Mouse (Mus musculus) cerebellum, adult 2 months (tissue): ENCODE measurements at regions not wholly inside any gene's neighbourhood (a gene's known extent, or its start where the extent isn't known, plus 50 kb on each side); places are given as distances from the start of the nearest gene placed in this dataset.

ENCODE experiments used
- DNase-seq, 2 experiments: peaks; one replicate each; pipeline ENCODE4 v3.0.0; 2021
- H3K27ac ChIP-seq: fragments of 200-500 bp; 2 replicates; pipeline ENCODE4 v1.5.1; 2012; ENCODE audit warnings: low read length, control low read depth, inconsistent platforms; ENCODE audit not compliant: insufficient read depth
- H3K27me3 ChIP-seq: fragments of 200-500 bp; 2 replicates; pipeline ENCODE4 v1.6.1; 2012; ENCODE audit warnings: inconsistent platforms, mild to moderate bottlenecking, low read length, moderate library complexity; ENCODE audit not compliant: control insufficient read depth, insufficient read depth
- H3K4me1 ChIP-seq: fragments of 200-500 bp; 2 replicates; pipeline ENCODE4 v1.6.1; 2011; ENCODE audit warnings: low read length; ENCODE audit not compliant: control insufficient read depth, insufficient read depth
- H3K4me3 ChIP-seq: fragments of 200-500 bp; replicated peaks from 2 replicates; pipeline ENCODE3; 2011; ENCODE audit warnings: mild to moderate bottlenecking, low read depth, low read length, control low read depth; ENCODE audit not compliant: insufficient read depth
- CTCF ChIP-seq: fragments of 200-500 bp; IDR thresholded peaks from 2 replicates; pipeline ENCODE4 v1.5.1; 2011; ENCODE audit warnings: low read depth, mild to moderate bottlenecking, control low read depth, low read length, moderate library complexity, borderline replicate concordance; ENCODE audit not compliant: insufficient read depth
- POLR2A ChIP-seq: fragments of 200-500 bp; IDR thresholded peaks from 2 replicates; pipeline ENCODE4 v1.6.1; 2011; ENCODE audit warnings: low read length, control low read depth, borderline replicate concordance; ENCODE audit not compliant: insufficient read depth
- WGBS: fragments of 180-500 bp; shearing (Covaris S2); methylation state at CpG from one replicate; pipeline ENCODE4 v1.1.7; 2018; 5-methylcytosine and 5-hydroxymethylcytosine counted together

- DNase-seq = no peak
- Histone ChIP-seq H3K4me3 (no peak overlapping the region), H3K27ac (no peak overlapping the region), H3K27me3 (no peaks in the 10 kb centered on the region), H3K4me1 (no peaks in the 10 kb centered on the region)
- TF ChIP-seq CTCF = no peak
- no peak for TF ChIP-seq POLR2A
- WGBS = 90% methylated on average over 2 of the region's 2 CpGs
Measured at GRCm38 (mm10) chr1:129219098-129219497, 54.0 kb upstream of the Thsd7b start.

GRCm38 (mm10) chr1:129208806-129209205, 64.3 kb upstream of the Thsd7b start:
- TF ChIP-seq CTCF (no peak), POLR2A (no peak)
- 68% methylated on average over 1 of the region's 1 CpGs for WGBS
- Histone ChIP-seq H3K4me1 (no peaks in the 10 kb centered on the region), H3K27ac (no peak overlapping the region), H3K4me3 (no peak overlapping the region), H3K27me3 (no peaks in the 10 kb centered on the region)
- DNase-seq = no peak

DNA sequence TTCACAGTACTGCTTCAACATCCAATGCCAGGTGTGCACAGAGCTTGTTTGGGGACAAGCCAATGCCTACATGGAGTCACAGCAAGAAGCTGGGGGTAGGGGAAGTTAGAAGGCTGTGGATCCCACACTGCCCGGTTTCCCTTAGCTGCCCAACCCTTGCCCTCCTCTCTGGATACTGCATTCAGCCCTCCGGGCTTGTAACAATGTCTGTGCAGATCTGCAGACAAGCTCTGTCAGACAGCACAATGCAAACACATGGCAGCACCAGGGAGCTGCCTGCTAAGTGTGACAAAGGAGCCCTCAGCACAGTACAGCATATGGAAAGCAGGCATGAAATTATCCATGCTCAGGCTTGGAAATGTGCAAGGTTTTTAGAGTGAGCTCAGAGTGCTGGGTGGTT, 64.7 kb upstream of the Thsd7b start:
- Histone ChIP-seq H3K27ac (no peak overlapping the region), H3K4me3 (no peak overlapping the region), H3K4me1 (no peaks in the 10 kb centered on the region), H3K27me3 (no peaks in the 10 kb centered on the region)
- 10% methylated on average over 2 of the region's 2 CpGs for WGBS
- TF ChIP-seq POLR2A (no peak), CTCF (no peak)
- no peak for DNase-seq

DNA sequence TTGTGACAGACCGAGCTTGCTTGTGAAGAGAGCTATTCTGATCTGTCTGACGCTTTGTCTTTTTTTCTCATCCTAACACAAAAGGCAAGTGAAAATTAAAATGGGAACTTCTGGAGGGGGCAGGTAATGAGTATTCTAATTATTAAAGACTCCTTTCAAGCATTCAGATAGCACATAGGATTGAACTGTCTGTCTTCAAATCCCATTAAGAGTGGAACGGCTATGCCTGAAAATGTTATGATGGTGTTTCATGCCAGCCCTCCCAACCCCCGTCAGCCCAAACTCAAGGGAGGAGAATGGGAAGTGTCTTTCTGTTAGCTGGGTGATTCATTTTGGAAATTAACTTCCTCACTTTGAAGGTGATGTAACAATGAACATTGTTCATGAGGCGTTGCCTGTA, 65.4 kb upstream of the Thsd7b start:
- no peaks in the 10 kb centered on the region for H3K27me3 ChIP-seq
- no peak overlapping the region for H3K27ac ChIP-seq
- no peak overlapping the region for H3K4me3 ChIP-seq
- no peaks in the 10 kb centered on the region for H3K4me1 ChIP-seq
- TF ChIP-seq POLR2A (no peak), CTCF (no peak)
- 50% methylated on average over 5 of the region's 5 CpGs for WGBS
- DNase-seq = no peak

GRCm38 (mm10) chr1:129180174-129180759, 92.8 kb upstream of the Thsd7b start:
- WGBS = 74% methylated on average over 3 of the region's 3 CpGs
- Histone ChIP-seq H3K27me3 (no peaks in the 10 kb centered on the region), H3K4me1 (no peaks in the 10 kb centered on the region), H3K4me3 (no peak overlapping the region), H3K27ac (no peak overlapping the region)
- DNase-seq = no peak
- TF ChIP-seq CTCF (no peak), POLR2A (no peak)

- DNase-seq = no peak
- Histone ChIP-seq H3K4me1 (no peaks in the 10 kb centered on the region), H3K4me3 (no peak overlapping the region), H3K27ac (no peak overlapping the region), H3K27me3 (no peaks in the 10 kb centered on the region)
- whole genome bisulfite sequencing = 63% methylated on average over 8 of the region's 8 CpGs
- TF ChIP-seq POLR2A = no peak
- no peak for TF ChIP-seq CTCF
Measured at GRCm38 (mm10) chr1:129169936-129170335, 103.2 kb upstream of the Thsd7b start.

GRCm38 (mm10) chr1:129150643-129151042, 122.5 kb upstream of the Thsd7b start:
- Histone ChIP-seq H3K27me3 (no peaks in the 10 kb centered on the region), H3K27ac (no peak overlapping the region), H3K4me3 (no peak overlapping the region), H3K4me1 (no peaks in the 10 kb centered on the region)
- DNase-seq = no peak
- TF ChIP-seq POLR2A (no peak), CTCF (no peak)
- 32% methylated on average over 1 of the region's 1 CpGs for WGBS

DNA sequence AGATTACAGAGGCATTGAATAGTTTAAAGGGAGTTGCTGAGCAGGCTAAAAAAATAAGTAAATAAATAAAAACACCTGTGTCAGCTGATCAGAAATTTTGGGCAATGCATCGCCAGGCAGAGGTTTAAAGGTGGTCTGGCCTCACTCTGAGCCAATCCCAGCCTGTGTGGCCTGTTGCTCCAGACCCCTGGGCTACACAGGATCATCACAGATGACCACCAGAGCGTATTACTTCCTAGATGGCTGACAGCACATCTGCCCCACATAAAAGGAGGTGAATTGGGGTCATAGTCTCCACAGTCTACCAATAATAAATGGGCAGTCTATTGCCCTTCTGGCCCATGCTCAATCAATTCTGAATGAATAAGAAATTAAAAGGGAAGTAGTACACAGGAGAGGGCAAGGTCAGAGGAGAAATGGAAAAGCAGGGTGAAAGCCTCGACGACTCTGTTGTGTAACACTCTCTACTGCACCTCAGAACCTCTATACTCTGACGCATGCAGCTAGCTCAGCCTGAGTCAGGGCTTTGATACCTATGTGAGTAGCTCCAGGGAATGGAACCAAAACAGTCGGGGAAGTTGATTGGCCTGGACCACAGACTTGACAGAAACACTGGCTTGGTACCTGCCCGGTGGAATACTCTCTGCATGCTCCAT, 124.2 kb upstream of the Thsd7b start:
- no peak overlapping the region for H3K4me3 ChIP-seq
- H3K27ac ChIP-seq = no peak overlapping the region
- no peaks in the 10 kb centered on the region for H3K4me1 ChIP-seq
- 70% methylated on average over 7 of the region's 7 CpGs for WGBS
- no peak for TF ChIP-seq CTCF
- no peak for TF ChIP-seq POLR2A
- no peak for DNase-seq
- no peaks in the 10 kb centered on the region for H3K27me3 ChIP-seq
